In the genomic region with DNA sequence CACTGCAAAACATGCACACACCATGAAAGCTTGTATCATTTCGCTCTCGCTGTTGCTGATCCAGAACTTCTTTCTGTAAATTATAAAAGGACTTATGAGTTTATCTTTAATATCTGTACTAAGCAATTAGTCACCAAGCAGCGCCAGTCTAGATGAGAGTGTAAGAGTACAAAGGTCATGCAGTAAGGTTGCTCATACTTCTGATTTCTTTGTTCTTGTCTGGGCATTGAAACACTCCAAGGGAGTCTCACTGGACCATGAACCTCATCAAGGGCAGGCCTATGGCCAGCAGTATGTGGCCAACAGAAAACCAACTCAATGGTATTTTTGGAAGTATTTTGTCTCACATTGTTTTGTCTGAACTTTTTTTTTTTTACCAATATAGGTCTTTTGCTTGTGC, we compare ENCODE assay signal across 21 mouse cellular contexts.
DNase-seq lines count a peak whose midpoint lies in the region; ATAC-seq and TF ChIP-seq lines count a peak whose summit lies in the region.
"Had no signal": no experiment of that assay in that cellular context is flagged by ENCODE, and none has a peak within 500 bp of the region (broad histone marks: within the 10 kb centered on the region; RNA-seq: fewer than 3 reads in every experiment).

No protein-coding gene starts in this region.

- CTCF ChIA-PET in Patski (lab: Charles Lee): no interaction called here

- WGBS in intestine, postnatal 0 days: 41% methylated on average over 3 of the region's 3 CpGs
- 95% methylated on average over 3 of the region's 3 CpGs for WGBS in forebrain, postnatal 0 days

- peak; percentile 22 to 23 for DNase-seq in kidney, adult 8-10 months
- DNase-seq in kidney, postnatal 10 days: no peak
- DNase-seq in Patski (ENCODE audit: low read depth, low spot score): peak; percentile 7
- peak; percentile 13 to 26 for DNase-seq in kidney, postnatal 36 days
- DNase-seq in ovary, postnatal 10 days (ENCODE audit: low spot score): no peak
- DNase-seq in forebrain, postnatal 0 days: no peak
- DNase-seq in embryo, embryonic 10 days (ENCODE audit: low spot score): no peak
- DNase-seq: adrenal gland, postnatal 10 days; cerebellum, adult 11 months; cerebellum, adult 8-10 months; cerebellum, postnatal 14 days; gastrocnemius, postnatal 10 days; heart, adult 2 months; heart, postnatal 14 days had no signal

- POLR2A ChIA-PET in Patski (lab: Charles Lee): no interaction called here

- no peak overlapping the region for H3K9ac ChIP-seq in intestine, postnatal 0 days (ENCODE audit: low read depth, low read length)
- no peak overlapping the region for H3K9ac ChIP-seq in forebrain, postnatal 0 days
- H3K9ac ChIP-seq: embryonic facial prominence, embryonic 12.5 days; forebrain, embryonic 15.5 days; heart, embryonic 15.5 days; hindbrain, embryonic 14.5 days had no signal

- no peak for ATAC-seq in Patski
- peak; percentile 93 for ATAC-seq in intestine, postnatal 0 days
- ATAC-seq in forebrain, postnatal 0 days: no peak
- ATAC-seq: forebrain, embryonic 15.5 days had no signal

- no peak overlapping the region for H3K4me3 ChIP-seq in intestine, postnatal 0 days (ENCODE audit: low read depth, low read length)
- H3K4me3 ChIP-seq in forebrain, postnatal 0 days (ENCODE audit: low read depth, low read length): no peak overlapping the region
- H3K4me3 ChIP-seq: embryonic facial prominence, embryonic 12.5 days; forebrain, embryonic 15.5 days; heart, adult 2 months; heart, embryonic 15.5 days; hindbrain, embryonic 10.5 days had no signal

- no peaks in the 10 kb centered on the region for H3K9me3 ChIP-seq in intestine, postnatal 0 days (ENCODE audit: control insufficient read depth)
- no peaks in the 10 kb centered on the region for H3K9me3 ChIP-seq in forebrain, postnatal 0 days (ENCODE audit: low read length)
- H3K9me3 ChIP-seq: embryonic facial prominence, embryonic 12.5 days; forebrain, embryonic 15.5 days; heart, embryonic 15.5 days; hindbrain, embryonic 10.5 days had no signal

- no peaks in the 10 kb centered on the region for H3K27me3 ChIP-seq in Patski
- H3K27me3 ChIP-seq in intestine, postnatal 0 days (replicated peaks; ENCODE audit: control insufficient read depth, insufficient read depth, low read length): no peaks in the 10 kb centered on the region
- no peaks in the 10 kb centered on the region for H3K27me3 ChIP-seq in forebrain, postnatal 0 days (ENCODE audit: insufficient read depth, low read length)
- H3K27me3 ChIP-seq: embryonic facial prominence, embryonic 12.5 days; forebrain, embryonic 15.5 days; heart, embryonic 15.5 days had no signal

- in situ Hi-C loops in Patski (cut with MboI; ENCODE audit: low pct_unique_long_range_greater_than_20kb): no loop called here

- H3K4me1 ChIP-seq in intestine, postnatal 0 days (replicated peaks; ENCODE audit: control insufficient read depth, insufficient read depth, low read length): no peaks in the 10 kb centered on the region
- H3K4me1 ChIP-seq in forebrain, postnatal 0 days (ENCODE audit: insufficient read depth): no peaks in the 10 kb centered on the region
- H3K4me1 ChIP-seq: embryonic facial prominence, embryonic 12.5 days; hindbrain, embryonic 10.5 days had no signal

- no peak for TF ChIP-seq CTCF in Patski (IDR thresholded peaks at IDR 0.05)
- no peak for TF ChIP-seq CTCF in intestine, postnatal 0 days (IDR thresholded peaks at IDR 0.05; ENCODE audit: low read depth)
- no peak for TF ChIP-seq CTCF in forebrain, postnatal 0 days (IDR thresholded peaks at IDR 0.05; ENCODE audit: low read depth)

- no peak overlapping the region for H3K4me2 ChIP-seq in intestine, postnatal 0 days (replicated peaks; ENCODE audit: low read depth)
- no peak overlapping the region for H3K4me2 ChIP-seq in forebrain, postnatal 0 days (ENCODE audit: low read depth)
- H3K4me2 ChIP-seq: embryonic facial prominence, embryonic 12.5 days; forebrain, embryonic 15.5 days; heart, embryonic 11.5 days; heart, embryonic 15.5 days; hindbrain, embryonic 14.5 days had no signal

- H3K27ac ChIP-seq in intestine, postnatal 0 days (ENCODE audit: low read depth, low read length): no peak overlapping the region
- H3K27ac ChIP-seq in forebrain, postnatal 0 days (ENCODE audit: low read depth, low read length): no peak overlapping the region
- H3K27ac ChIP-seq: embryonic facial prominence, embryonic 12.5 days; forebrain, embryonic 15.5 days; heart, adult 2 months; heart, embryonic 15.5 days; hindbrain, embryonic 10.5 days; hindbrain, embryonic 14.5 days had no signal

- no peaks in the 10 kb centered on the region for H3K36me3 ChIP-seq in intestine, postnatal 0 days (ENCODE audit: control insufficient read depth, insufficient read depth)
- no peaks in the 10 kb centered on the region for H3K36me3 ChIP-seq in forebrain, postnatal 0 days (ENCODE audit: insufficient read depth)
- H3K36me3 ChIP-seq: embryonic facial prominence, embryonic 12.5 days; forebrain, embryonic 15.5 days; heart, embryonic 15.5 days; hindbrain, embryonic 10.5 days had no signal

Comparison
In these comparisons a context has a peak if more than half of its experiments do, and no peak if none do; other contexts are left out.
1. DNase-seq: peak in kidney, adult 8-10 months (2 of 2), Patski (single experiment) and kidney, postnatal 36 days (2 of 2); none in kidney, postnatal 10 days (single experiment), ovary, postnatal 10 days (single experiment), forebrain, postnatal 0 days (single experiment) and embryo, embryonic 10 days (single experiment).